Comparison of ENCODE assay signal across 11 mouse cellular contexts in the genomic region with DNA sequence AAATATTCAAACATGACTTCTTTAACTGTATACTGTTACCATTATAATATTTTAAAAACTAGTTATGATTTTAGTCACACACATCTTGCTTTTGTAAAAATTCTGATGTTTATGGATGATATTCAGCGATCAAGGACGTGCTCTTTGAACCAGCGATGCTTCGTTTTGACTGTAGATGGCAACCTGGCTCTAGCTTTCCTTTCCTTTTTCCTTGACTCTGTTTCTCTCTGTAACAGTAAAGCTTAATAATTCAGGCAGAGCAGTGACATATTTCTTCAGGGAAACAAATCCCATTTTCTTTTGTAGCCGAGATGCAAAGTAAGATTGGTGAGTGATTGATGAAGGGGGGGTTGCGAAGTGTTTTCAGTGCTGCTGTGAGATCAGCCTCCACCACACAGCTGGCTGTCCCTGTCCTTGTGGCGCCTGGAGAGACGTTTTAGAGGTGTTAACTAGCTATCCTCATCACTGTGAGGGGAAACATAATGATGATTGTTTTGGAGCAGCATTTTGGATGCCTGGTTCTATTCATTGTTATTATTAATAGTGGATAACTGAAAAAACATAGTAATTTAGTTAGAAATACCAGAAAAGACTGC.
DNase-seq lines count a peak whose midpoint lies in the region; ATAC-seq and TF ChIP-seq lines count a peak whose summit lies in the region.
"Had no signal": no experiment of that assay in that cellular context is flagged by ENCODE, and none has a peak within 500 bp of the region (broad histone marks: within the 10 kb centered on the region; RNA-seq: fewer than 3 reads in every experiment).

No protein-coding gene starts in this region.

- H3K27me3 ChIP-seq in hindbrain, embryonic 11.5 days (ENCODE audit: control insufficient read depth, insufficient read depth, low read length) = no peaks in the 10 kb centered on the region
- H3K27me3 ChIP-seq in hindbrain, embryonic 12.5 days = no peaks in the 10 kb centered on the region
- H3K27me3 ChIP-seq in midbrain, embryonic 16.5 days (ENCODE audit: control insufficient read depth, insufficient read depth, low read depth, low read length) = no peaks in the 10 kb centered on the region
- H3K27me3 ChIP-seq in midbrain, embryonic 13.5 days = no peaks in the 10 kb centered on the region
- no peaks in the 10 kb centered on the region for H3K27me3 ChIP-seq in stomach, postnatal 0 days (ENCODE audit: control insufficient read depth, insufficient read depth, low read length)
- H3K27me3 ChIP-seq: midbrain, embryonic 12.5 days had no signal

- ATAC-seq in hindbrain, embryonic 11.5 days (ENCODE audit: low FRiP score) = no peak
- ATAC-seq in hindbrain, embryonic 12.5 days (ENCODE audit: low FRiP score) = no peak
- peak; percentile 69 for ATAC-seq in midbrain, embryonic 16.5 days
- ATAC-seq in midbrain, embryonic 13.5 days = no peak
- no peak for ATAC-seq in stomach, postnatal 0 days (ENCODE audit: low FRiP score, low TSS enrichment)

- 60% methylated on average over 8 of the region's 8 CpGs for WGBS in hindbrain, embryonic 11.5 days
- WGBS in hindbrain, embryonic 12.5 days = 61% methylated on average over 8 of the region's 8 CpGs
- 53% methylated on average over 8 of the region's 8 CpGs for WGBS in midbrain, embryonic 16.5 days
- 65% methylated on average over 8 of the region's 8 CpGs for WGBS in midbrain, embryonic 13.5 days
- WGBS in stomach, postnatal 0 days = 56% methylated on average over 8 of the region's 8 CpGs

- no peak overlapping the region for H3K4me3 ChIP-seq in hindbrain, embryonic 11.5 days (ENCODE audit: low read depth, low read length)
- no peak overlapping the region for H3K4me3 ChIP-seq in hindbrain, embryonic 12.5 days
- no peak overlapping the region for H3K4me3 ChIP-seq in midbrain, embryonic 16.5 days (ENCODE audit: low read depth, low read length)
- no peak overlapping the region for H3K4me3 ChIP-seq in midbrain, embryonic 13.5 days (replicated peaks)
- no peak overlapping the region for H3K4me3 ChIP-seq in stomach, postnatal 0 days (ENCODE audit: low read depth, low read length)
- H3K4me3 ChIP-seq: midbrain, embryonic 12.5 days had no signal

- H3K27ac ChIP-seq in hindbrain, embryonic 11.5 days (ENCODE audit: low read depth, low read length) = no peak overlapping the region
- H3K27ac ChIP-seq in hindbrain, embryonic 12.5 days = no peak overlapping the region
- peak overlapping the region; percentile 76 for H3K27ac ChIP-seq in midbrain, embryonic 16.5 days (ENCODE audit: low read length)
- H3K27ac ChIP-seq in midbrain, embryonic 13.5 days = no peak overlapping the region
- no peak overlapping the region for H3K27ac ChIP-seq in stomach, postnatal 0 days (replicated peaks)
- H3K27ac ChIP-seq: midbrain, embryonic 12.5 days had no signal

- H3K36me3 ChIP-seq in hindbrain, embryonic 11.5 days (ENCODE audit: control insufficient read depth, insufficient read depth, low read length) = no peaks in the 10 kb centered on the region
- H3K36me3 ChIP-seq in hindbrain, embryonic 12.5 days = no peaks in the 10 kb centered on the region
- H3K36me3 ChIP-seq in midbrain, embryonic 16.5 days (ENCODE audit: control insufficient read depth, insufficient read depth, low read length) = no peaks in the 10 kb centered on the region
- H3K36me3 ChIP-seq in midbrain, embryonic 13.5 days = no peaks in the 10 kb centered on the region
- H3K36me3 ChIP-seq in stomach, postnatal 0 days (ENCODE audit: control insufficient read depth, insufficient read depth, low read length) = no peaks in the 10 kb centered on the region
- H3K36me3 ChIP-seq: midbrain, embryonic 12.5 days had no signal

- peak; percentile 54 for TF ChIP-seq CTCF in stomach, postnatal 0 days (IDR thresholded peaks at IDR 0.05; ENCODE audit: low read depth)

- H3K9me3 ChIP-seq in hindbrain, embryonic 11.5 days (ENCODE audit: control insufficient read depth, low read length) = no peaks in the 10 kb centered on the region
- no peaks in the 10 kb centered on the region for H3K9me3 ChIP-seq in hindbrain, embryonic 12.5 days (replicated peaks)
- no peaks in the 10 kb centered on the region for H3K9me3 ChIP-seq in midbrain, embryonic 16.5 days (replicated peaks; ENCODE audit: control insufficient read depth, low read length, poor library complexity, severe bottlenecking)
- H3K9me3 ChIP-seq in midbrain, embryonic 13.5 days = no peaks in the 10 kb centered on the region
- no peaks in the 10 kb centered on the region for H3K9me3 ChIP-seq in stomach, postnatal 0 days (ENCODE audit: control insufficient read depth, low read length)
- H3K9me3 ChIP-seq: midbrain, embryonic 12.5 days had no signal

- no peak overlapping the region for H3K4me2 ChIP-seq in hindbrain, embryonic 11.5 days (replicated peaks; ENCODE audit: low read depth, low read length)
- H3K4me2 ChIP-seq in hindbrain, embryonic 12.5 days (replicated peaks) = no peak overlapping the region
- H3K4me2 ChIP-seq in midbrain, embryonic 16.5 days (ENCODE audit: low read length) = no peak overlapping the region
- H3K4me2 ChIP-seq in midbrain, embryonic 13.5 days (replicated peaks) = no peak overlapping the region
- no peak overlapping the region for H3K4me2 ChIP-seq in stomach, postnatal 0 days (replicated peaks; ENCODE audit: low read depth)
- H3K4me2 ChIP-seq: midbrain, embryonic 12.5 days had no signal

- H3K4me1 ChIP-seq in hindbrain, embryonic 11.5 days (replicated peaks; ENCODE audit: control insufficient read depth, insufficient read depth, low read length) = no peaks in the 10 kb centered on the region
- H3K4me1 ChIP-seq in hindbrain, embryonic 12.5 days = 0 out of 2 replicates have a peak, but pooled peaks cover 3% of the 10 kb centered on the region
- H3K4me1 ChIP-seq in midbrain, embryonic 16.5 days (ENCODE audit: control insufficient read depth, insufficient read depth, low read length) = peaks cover 7% of the 10 kb centered on the region; the same call in 1 of the 2 replicates
- peaks cover 8% of the 10 kb centered on the region; the same call in 1 of the 2 replicates for H3K4me1 ChIP-seq in midbrain, embryonic 13.5 days (replicated peaks)
- H3K4me1 ChIP-seq in stomach, postnatal 0 days (replicated peaks; ENCODE audit: control insufficient read depth, insufficient read depth) = no peaks in the 10 kb centered on the region
- H3K4me1 ChIP-seq: midbrain, embryonic 12.5 days had no signal

- H3K9ac ChIP-seq in hindbrain, embryonic 11.5 days (ENCODE audit: low read depth, low read length) = no peak overlapping the region
- H3K9ac ChIP-seq in hindbrain, embryonic 12.5 days = no peak overlapping the region
- H3K9ac ChIP-seq in midbrain, embryonic 16.5 days (ENCODE audit: low read depth, low read length) = no peak overlapping the region
- H3K9ac ChIP-seq in midbrain, embryonic 13.5 days (replicated peaks) = no peak overlapping the region
- H3K9ac ChIP-seq in stomach, postnatal 0 days (ENCODE audit: low read length) = no peak overlapping the region
- H3K9ac ChIP-seq: midbrain, embryonic 12.5 days had no signal

- DNase-seq in hindbrain, embryonic 11.5 days (ENCODE audit: low spot score) = peak; percentile 16
- peak; percentile 37 for DNase-seq in embryo, embryonic 11 days
- no peak for DNase-seq in stomach, postnatal 0 days (ENCODE audit: low spot score)
- no peak for DNase-seq in kidney, adult 9 months
- DNase-seq: cerebellum, adult 9-11 months; heart, postnatal 4 days; left cerebral cortex, postnatal 4 days had no signal

- TF ChIP-seq EP300 in stomach, postnatal 0 days (optimal IDR thresholded peaks at IDR 0.05) = no peak

Comparison
In these comparisons a context has a peak if more than half of its experiments do, and no peak if none do; other contexts are left out.
1. DNase-seq: peak in hindbrain, embryonic 11.5 days (single experiment) and embryo, embryonic 11 days (single experiment); none in stomach, postnatal 0 days (single experiment) and kidney, adult 9 months (single experiment).